8 mouse cellular contexts compared by ENCODE assay signal in the genomic region with DNA sequence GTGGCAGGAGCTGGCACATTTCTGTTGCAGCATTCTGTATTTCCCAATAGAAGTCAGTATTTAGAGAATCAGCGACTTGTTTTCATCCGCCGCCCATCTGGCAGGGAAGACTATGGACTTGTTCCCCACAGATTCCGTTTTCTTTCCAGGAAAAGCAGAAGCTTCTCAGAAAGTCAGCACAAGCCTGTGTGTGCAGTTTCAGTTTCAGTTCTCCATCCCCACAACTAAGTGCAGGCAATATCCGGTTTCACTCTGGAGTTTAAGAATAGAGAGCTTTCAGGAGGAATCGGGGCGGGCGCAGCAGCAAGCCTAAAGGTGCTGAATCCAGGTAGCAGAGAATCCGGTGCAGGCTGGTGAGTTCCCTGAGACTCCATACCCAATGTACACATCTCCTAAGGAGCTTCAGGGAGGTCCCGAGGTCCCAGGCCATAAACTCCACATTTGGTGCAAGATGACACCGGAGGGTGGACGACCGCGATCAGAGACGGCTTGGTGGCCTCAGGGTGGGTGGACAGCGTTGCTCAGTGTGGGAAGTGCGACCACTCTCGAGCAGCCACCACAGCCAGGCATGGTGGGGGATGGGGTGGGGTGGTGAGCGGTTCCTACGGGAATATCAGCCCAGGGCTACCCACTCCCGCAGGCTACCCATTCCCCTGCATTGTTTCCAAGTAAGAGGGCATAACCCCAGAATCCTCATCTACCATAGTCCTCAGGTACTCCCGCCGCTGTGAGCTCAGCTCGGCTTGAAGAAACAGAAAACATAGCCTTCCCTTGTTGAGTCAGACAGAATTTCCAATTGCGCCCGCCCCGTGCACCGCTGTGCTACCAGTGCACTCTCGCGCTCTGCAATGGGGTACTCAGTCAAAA. TPM values are rescaled to one million over a fixed set of nuclear protein-coding genes. Genes with fewer than 3 reads are reported as not detected.
A peak's percentile ranks its signal among the peaks of the same experiment; 100 is the strongest.
DNase-seq lines count a peak whose midpoint lies in the region; ATAC-seq and TF ChIP-seq lines count a peak whose summit lies in the region.

Gbp7 (plus strand) TSS at position 256 of the 867 bp plus-strand sequence.

- H3K9me3 ChIP-seq in E14TG2a.4 (ENCODE audit: low read length): peaks cover 5% of the 10 kb centered on the region; the same call in 1 of the 2 replicates
- no peaks in the 10 kb centered on the region for H3K9me3 ChIP-seq in forebrain, embryonic 16.5 days (ENCODE audit: control insufficient read depth, low read length)
- H3K9me3 ChIP-seq in lung, embryonic 14.5 days (ENCODE audit: low read depth, low read length): no peaks in the 10 kb centered on the region

- H3K4me2 ChIP-seq in forebrain, embryonic 16.5 days (ENCODE audit: low read length): peak within 1 kb of the TSS; percentile 96
- H3K4me2 ChIP-seq in lung, embryonic 14.5 days: peak within 1 kb of the TSS; percentile 96

- peak within 1 kb of the TSS; percentile 53 for H3K9ac ChIP-seq in forebrain, embryonic 16.5 days (replicated peaks; ENCODE audit: low read depth, low read length)
- peak within 1 kb of the TSS; percentile 62 for H3K9ac ChIP-seq in lung, embryonic 14.5 days

- H3K36me3 ChIP-seq in E14TG2a.4 (ENCODE audit: insufficient read depth, low read length): no peaks in the 10 kb centered on the region
- H3K36me3 ChIP-seq in forebrain, embryonic 16.5 days (ENCODE audit: control insufficient read depth, insufficient read depth): no peaks in the 10 kb centered on the region
- H3K36me3 ChIP-seq in lung, embryonic 14.5 days (ENCODE audit: insufficient read depth): no peaks in the 10 kb centered on the region

- H3K4me3 ChIP-seq in E14TG2a.4 (replicated peaks; ENCODE audit: low read length): peak within 1 kb of the TSS; percentile 78
- peak within 1 kb of the TSS; percentile 54 for H3K4me3 ChIP-seq in forebrain, embryonic 16.5 days (replicated peaks; ENCODE audit: low read length)
- H3K4me3 ChIP-seq in layer of hippocampus, adult 2 months: peak within 1 kb of the TSS; percentile 69
- H3K4me3 ChIP-seq in lung, embryonic 14.5 days (ENCODE audit: low read depth, low read length): peak within 1 kb of the TSS; percentile 50

- no peak within 1 kb of the TSS for H3K27ac ChIP-seq in forebrain, embryonic 16.5 days (ENCODE audit: low read length)
- peak within 1 kb of the TSS; percentile 76 for H3K27ac ChIP-seq in layer of hippocampus, adult 2 months
- H3K27ac ChIP-seq in lung, embryonic 14.5 days (ENCODE audit: low read depth): peak within 1 kb of the TSS; percentile 20; the same call in 1 of the 2 replicates

- no peak for TF ChIP-seq POLR2A in brain, embryonic 14.5 days (IDR thresholded peaks at IDR 0.05; ENCODE audit: borderline replicate concordance, extremely low read depth, insufficient read depth, insufficient read length, poor library complexity, severe bottlenecking)

- ATAC-seq in forebrain, embryonic 16.5 days: peak; percentile 82
- ATAC-seq in lung, embryonic 14.5 days (ENCODE audit: insufficient read depth): peak; percentile 84
- ATAC-seq in neutrophil, adult 5-6 weeks (ENCODE audit: extremely low read depth, insufficient number of reproducible peaks, low FRiP score, poor library complexity, severe bottlenecking): peak; percentile 88

- WGBS in forebrain, embryonic 16.5 days: 2% methylated on average over 30 of the region's 30 CpGs
- 1% methylated on average over 30 of the region's 30 CpGs for WGBS in lung, embryonic 14.5 days

- peak; percentile 69 for DNase-seq in brain, embryonic 14.5 days (ENCODE audit: low read depth)
- DNase-seq in heart, postnatal 4 days: peak; percentile 31
- DNase-seq in layer of hippocampus, adult 2 months (ENCODE audit: low spot score in 2 of 2): peak; percentile 18 to 52
- peak; percentile 79 for DNase-seq in lung, embryonic 14.5 days
- DNase-seq in thymus, postnatal 0 days (ENCODE audit: low spot score): peak; percentile 79

- H3K27me3 ChIP-seq in E14TG2a.4 (ENCODE audit: insufficient read depth, low read length): peaks cover 16% of the 10 kb centered on the region
- 0 out of 2 replicates have a peak, but pooled peaks cover 3% of the 10 kb centered on the region for H3K27me3 ChIP-seq in forebrain, embryonic 16.5 days (replicated peaks; ENCODE audit: control insufficient read depth, insufficient read depth, low read length)
- 0 out of 2 replicates have a peak, but pooled peaks cover 4% of the 10 kb centered on the region for H3K27me3 ChIP-seq in lung, embryonic 14.5 days (ENCODE audit: insufficient read depth, low read length)

- peaks cover 18% of the 10 kb centered on the region for H3K4me1 ChIP-seq in E14TG2a.4 (replicated peaks; ENCODE audit: low read depth, low read length)
- H3K4me1 ChIP-seq in forebrain, embryonic 16.5 days (replicated peaks; ENCODE audit: control insufficient read depth, insufficient read depth, low read length): peaks cover 8% of the 10 kb centered on the region
- peaks cover 3% of the 10 kb centered on the region; the same call in 1 of the 2 replicates for H3K4me1 ChIP-seq in lung, embryonic 14.5 days (ENCODE audit: insufficient read depth)

- TF ChIP-seq CTCF in E14TG2a.4 (conservative IDR thresholded peaks at IDR 0.05; ENCODE audit: low read length): no peak
- no peak for TF ChIP-seq CTCF in brain, embryonic 14.5 days (IDR thresholded peaks at IDR 0.05; ENCODE audit: borderline replicate concordance, extremely low read depth, insufficient read depth, insufficient read length)
- no peak for TF ChIP-seq CTCF in layer of hippocampus, adult 2 months (conservative IDR thresholded peaks at IDR 0.05)
- TF ChIP-seq CTCF in lung, embryonic 14.5 days (IDR thresholded peaks at IDR 0.05; ENCODE audit: low read depth): no peak

RNA-seq across cellular contexts. Expression of gene Gbp7, which starts in this region (rescaled TPM):
- 0.30 and 0.62 TPM in 2 replicates for polyA plus RNA-seq in brain, embryonic 14.5 days (2012; rRNA removed)
- 1.4 TPM in 2 replicates for polyA plus RNA-seq in forebrain, embryonic 16.5 days (2015; fragmentation: Nextera tagmentation; extraction: Ambion mirVana)
- total RNA-seq in heart, postnatal 4 days (2021): 1 to 10 TPM; 5.3 to 5.6 TPM
- 1 to 10 TPM; 2.6 to 3.3 TPM for total RNA-seq in layer of hippocampus, adult 2 months (2021)
- polyA plus RNA-seq in lung, embryonic 14.5 days (2014; fragmentation: Nextera tagmentation; extraction: Ambion mirVana): 3.2 and 3.6 TPM in 2 replicates
- 33.4 and 36.9 TPM in 2 replicates for total RNA-seq in neutrophil, adult 5-6 weeks (2017)
- polyA plus RNA-seq in thymus, postnatal 0 days (2015; fragmentation: Nextera tagmentation; extraction: Ambion mirVana): 23.4 and 26.8 TPM in 2 replicates

Comparison
In these comparisons a context has a peak if more than half of its experiments do, and no peak if none do; other contexts are left out.
1. Peak in DNase-seq in brain, embryonic 14.5 days; RNA of the gene not detected or under 1 TPM.